Mouse (Mus musculus) small intestine, adult 2 months (tissue): Measurements from ENCODE around the gene Trp53rkb.

Experiments used
- CTCF ChIP-seq: fragments of 200-500 bp; IDR thresholded peaks from 2 replicates; pipeline ENCODE4 v1.5.1; 2012; ENCODE audit warnings: low read depth, mild to moderate bottlenecking, control low read depth, inconsistent platforms, low read length, moderate library complexity, mixed read lengths; ENCODE audit not compliant: insufficient replicate concordance, insufficient read length; ENCODE audit errors: extremely low read depth
- POLR2A ChIP-seq: fragments of 200-500 bp; IDR thresholded peaks from 2 replicates; pipeline ENCODE4 v1.6.1; 2012; ENCODE audit warnings: low read depth, mild to moderate bottlenecking, control low read depth, inconsistent platforms, low read length, moderate library complexity

DNA sequence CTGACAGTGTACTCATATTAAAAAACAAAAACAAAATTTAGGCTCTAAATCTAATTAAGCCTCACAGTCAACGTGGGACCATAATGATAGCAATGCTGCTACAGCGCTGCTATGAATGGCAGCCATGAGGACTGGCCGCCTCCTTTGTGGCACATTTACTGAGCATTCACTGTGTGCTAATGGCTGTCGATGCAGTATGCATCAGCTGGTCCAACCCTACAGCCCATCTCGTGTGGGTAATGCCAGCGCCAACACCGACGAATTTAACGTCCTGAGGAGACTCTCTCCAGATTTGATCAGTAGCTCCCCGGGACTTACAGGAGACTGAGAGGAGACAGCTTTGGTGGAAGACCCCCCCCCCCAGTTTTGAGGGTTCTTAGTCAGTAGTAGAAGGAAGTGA lies 18.1 kb upstream of the Trp53rkb start:
- TF ChIP-seq CTCF: no peak
- no peak for TF ChIP-seq POLR2A
